Mouse (Mus musculus): ENCODE measurements around the gene Thsd7a. TPM values are rescaled to one million over a fixed set of nuclear protein-coding genes. Genes with fewer than 3 reads are reported as not detected.

Gene Thsd7a
- polyA plus RNA-seq, 1 experiment, result 2.3 TPM

GRCm38 (mm10) chr6:12481527-12482163 lies 267.6 kb downstream of the Thsd7a start:
- Histone ChIP-seq H3K4me3 (replicated peaks; ENCODE audit: extremely low read depth, low read depth, low read length) (no peak overlapping the region), H3K4me1 (ENCODE audit: control insufficient read depth, insufficient read depth, low read length) (no peaks in the 10 kb centered on the region)
- TF ChIP-seq POLR2A (IDR thresholded peaks at IDR 0.05; ENCODE audit: borderline replicate concordance, extremely low read depth, low read depth, low read length) (no peak), CTCF (IDR thresholded peaks at IDR 0.05; ENCODE audit: insufficient read depth, low read length) (no peak)
- DNase-seq, result no peak
- 88% methylated on average over 5 of the region's 5 CpGs for WGBS

- WGBS, result 75% methylated on average over 1 of the region's 1 CpGs
Measured at GRCm38 (mm10) chr6:12478359-12478758, 270.9 kb downstream of the Thsd7a start.

GRCm38 (mm10) chr6:12470935-12471334 lies 278.3 kb downstream of the Thsd7a start:
- 62% methylated on average over 2 of the region's 2 CpGs for WGBS
- no peak for TF ChIP-seq CTCF (IDR thresholded peaks at IDR 0.05; ENCODE audit: insufficient read depth, low read length)
- TF ChIP-seq POLR2A (IDR thresholded peaks at IDR 0.05; ENCODE audit: borderline replicate concordance, extremely low read depth, low read depth, low read length), result no peak
- no peaks in the 10 kb centered on the region for H3K4me1 ChIP-seq (ENCODE audit: control insufficient read depth, insufficient read depth, low read length)
- no peak overlapping the region for H3K4me3 ChIP-seq (replicated peaks; ENCODE audit: extremely low read depth, low read depth, low read length)
- no peak for DNase-seq

More at GRCm38 (mm10) chr6:12478359-12478758, 270.9 kb downstream of the Thsd7a start:
- TF ChIP-seq POLR2A (IDR thresholded peaks at IDR 0.05; ENCODE audit: borderline replicate concordance, extremely low read depth, low read depth, low read length), result no peak
- TF ChIP-seq CTCF (IDR thresholded peaks at IDR 0.05; ENCODE audit: insufficient read depth, low read length), result no peak
- no peak for DNase-seq
- no peak overlapping the region for H3K4me3 ChIP-seq (replicated peaks; ENCODE audit: extremely low read depth, low read depth, low read length)
- H3K4me1 ChIP-seq (ENCODE audit: control insufficient read depth, insufficient read depth, low read length), result no peaks in the 10 kb centered on the region

GRCm38 (mm10) chr6:12467339-12468124 lies 281.7 kb downstream of the Thsd7a start:
- no peak for DNase-seq
- no peaks in the 10 kb centered on the region for H3K4me1 ChIP-seq (ENCODE audit: control insufficient read depth, insufficient read depth, low read length)
- WGBS, result 43% methylated on average over 7 of the region's 7 CpGs
- H3K4me3 ChIP-seq (replicated peaks; ENCODE audit: extremely low read depth, low read depth, low read length), result no peak overlapping the region
- no peak for TF ChIP-seq CTCF (IDR thresholded peaks at IDR 0.05; ENCODE audit: insufficient read depth, low read length)
- no peak for TF ChIP-seq POLR2A (IDR thresholded peaks at IDR 0.05; ENCODE audit: borderline replicate concordance, extremely low read depth, low read depth, low read length)

DNA sequence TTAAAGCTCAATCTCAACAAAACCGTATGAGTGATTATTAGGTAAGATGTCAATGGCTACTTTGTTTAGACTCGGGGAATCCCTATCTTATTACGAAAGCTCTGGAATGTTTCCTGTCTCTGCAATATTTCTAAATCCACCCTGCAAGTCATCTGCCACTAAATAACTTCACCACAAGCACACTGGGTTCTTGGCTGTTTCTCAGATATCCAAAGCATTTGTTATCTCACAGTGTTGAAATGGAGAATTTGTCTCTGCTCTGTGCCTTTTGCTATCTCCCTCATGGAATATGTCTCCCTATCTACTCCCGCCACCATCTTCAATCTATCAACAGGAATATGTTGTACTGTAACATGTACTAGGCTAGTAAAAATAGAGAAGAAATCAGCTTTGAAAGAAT lies 290.4 kb downstream of the Thsd7a start:
- WGBS, result 65% methylated on average over 4 of the region's 4 CpGs
- no peak overlapping the region for H3K4me3 ChIP-seq (replicated peaks; ENCODE audit: extremely low read depth, low read depth, low read length)
- DNase-seq, result no peak
- TF ChIP-seq CTCF (IDR thresholded peaks at IDR 0.05; ENCODE audit: insufficient read depth, low read length) (no peak), POLR2A (IDR thresholded peaks at IDR 0.05; ENCODE audit: borderline replicate concordance, extremely low read depth, low read depth, low read length) (no peak)
- no peaks in the 10 kb centered on the region for H3K4me1 ChIP-seq (ENCODE audit: control insufficient read depth, insufficient read depth, low read length)

GRCm38 (mm10) chr6:12457451-12457850 lies 291.8 kb downstream of the Thsd7a start:
- TF ChIP-seq CTCF (IDR thresholded peaks at IDR 0.05; ENCODE audit: insufficient read depth, low read length) (no peak), POLR2A (IDR thresholded peaks at IDR 0.05; ENCODE audit: borderline replicate concordance, extremely low read depth, low read depth, low read length) (no peak)
- WGBS, result 75% methylated on average over 1 of the region's 1 CpGs
- DNase-seq, result no peak
- H3K4me1 ChIP-seq (ENCODE audit: control insufficient read depth, insufficient read depth, low read length), result no peaks in the 10 kb centered on the region
- no peak overlapping the region for H3K4me3 ChIP-seq (replicated peaks; ENCODE audit: extremely low read depth, low read depth, low read length)

DNA sequence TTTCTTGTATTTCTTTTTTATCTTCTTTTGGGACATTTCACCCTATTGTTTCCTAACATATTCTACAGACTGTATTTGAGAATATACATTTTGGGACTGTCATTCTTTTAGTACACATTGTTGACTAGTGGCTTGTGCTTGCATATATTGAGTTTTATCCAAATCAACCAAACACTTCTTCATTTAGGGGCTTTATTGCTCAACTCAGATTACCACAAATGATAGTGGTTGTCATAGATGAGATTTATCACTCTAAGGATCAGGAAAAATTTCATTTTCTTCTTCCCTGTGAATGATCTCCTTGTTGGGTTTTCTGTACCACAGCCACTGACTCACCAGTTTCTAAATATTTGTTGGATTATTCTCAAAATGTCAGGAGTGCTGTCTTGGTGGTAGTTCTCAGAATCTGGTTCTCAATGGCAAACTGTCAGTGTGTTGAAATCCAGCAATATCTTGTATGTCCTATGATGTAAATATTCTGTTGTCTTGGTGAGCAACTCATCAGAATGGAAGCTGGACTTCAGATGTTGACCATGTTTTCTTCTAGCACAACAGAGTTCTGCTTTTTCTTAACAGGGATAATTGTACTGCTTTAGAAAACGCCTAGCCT lies 294.2 kb downstream of the Thsd7a start:
- Histone ChIP-seq H3K4me1 (ENCODE audit: control insufficient read depth, insufficient read depth, low read length) (no peaks in the 10 kb centered on the region), H3K4me3 (replicated peaks; ENCODE audit: extremely low read depth, low read depth, low read length) (no peak overlapping the region)
- no peak for TF ChIP-seq POLR2A (IDR thresholded peaks at IDR 0.05; ENCODE audit: borderline replicate concordance, extremely low read depth, low read depth, low read length)
- no peak for TF ChIP-seq CTCF (IDR thresholded peaks at IDR 0.05; ENCODE audit: insufficient read depth, low read length)
- WGBS, result 80% methylated on average over 1 of the region's 1 CpGs
- no peak for DNase-seq

DNA sequence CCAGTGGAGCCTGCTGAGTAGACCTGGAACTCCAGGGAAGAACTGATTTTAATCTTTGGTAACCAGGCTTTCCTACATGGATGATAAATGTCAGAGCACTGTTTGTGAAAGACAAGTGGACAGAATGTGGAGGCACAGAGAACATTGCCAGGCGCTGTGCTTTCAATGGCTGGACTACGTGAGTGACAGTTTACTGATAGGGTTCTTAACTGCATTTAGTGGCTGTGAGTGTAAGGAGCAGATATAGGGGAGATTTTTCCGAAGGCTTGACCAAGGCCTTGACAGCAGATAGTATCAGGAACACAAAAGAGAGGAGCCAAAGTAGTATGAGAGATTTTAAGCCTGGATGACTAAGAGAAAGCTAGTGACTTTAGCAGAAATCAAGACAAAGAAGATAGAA lies 295.1 kb downstream of the Thsd7a start:
- no peak for DNase-seq
- 71% methylated on average over 3 of the region's 3 CpGs for WGBS
- Histone ChIP-seq H3K4me1 (ENCODE audit: control insufficient read depth, insufficient read depth, low read length) (no peaks in the 10 kb centered on the region), H3K4me3 (replicated peaks; ENCODE audit: extremely low read depth, low read depth, low read length) (no peak overlapping the region)
- TF ChIP-seq POLR2A (IDR thresholded peaks at IDR 0.05; ENCODE audit: borderline replicate concordance, extremely low read depth, low read depth, low read length), result no peak
- no peak for TF ChIP-seq CTCF (IDR thresholded peaks at IDR 0.05; ENCODE audit: insufficient read depth, low read length)

DNA sequence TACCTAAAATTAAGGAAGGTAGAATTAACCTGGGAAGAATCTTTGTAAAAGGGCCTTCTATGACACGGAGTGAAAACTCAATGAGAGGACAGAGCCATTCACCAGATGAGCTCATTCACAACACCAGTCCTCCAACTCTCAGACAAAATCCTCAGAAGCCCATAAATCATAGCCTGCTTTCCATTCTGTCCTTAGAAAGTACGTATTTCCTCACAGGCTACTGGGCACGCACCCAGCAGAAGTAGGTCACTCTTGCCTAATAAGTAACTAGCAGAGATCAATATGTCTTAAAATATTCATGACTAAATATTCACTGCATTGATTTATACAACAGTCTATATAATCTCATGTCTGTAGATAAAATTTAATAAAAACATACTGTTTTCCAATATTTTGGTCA lies 300.4 kb downstream of the Thsd7a start:
- TF ChIP-seq POLR2A (IDR thresholded peaks at IDR 0.05; ENCODE audit: borderline replicate concordance, extremely low read depth, low read depth, low read length), result no peak
- no peak for TF ChIP-seq CTCF (IDR thresholded peaks at IDR 0.05; ENCODE audit: insufficient read depth, low read length)
- 53% methylated on average over 3 of the region's 3 CpGs for WGBS
- H3K4me1 ChIP-seq (ENCODE audit: control insufficient read depth, insufficient read depth, low read length), result no peaks in the 10 kb centered on the region
- no peak for DNase-seq
- H3K4me3 ChIP-seq (replicated peaks; ENCODE audit: extremely low read depth, low read depth, low read length), result no peak overlapping the region

All from lung, adult 2 months (tissue).